Mouse (Mus musculus) heart, postnatal 14 days (tissue): Measurements from ENCODE around the gene Bptf. TPM values are rescaled to one million over a fixed set of nuclear protein-coding genes. Genes with fewer than 3 reads are reported as not detected.

Experiments used
- DNase-seq, 2 experiments: peaks; one replicate each; pipeline ENCODE4 v3.0.0; 2021 to 2022
- intact Hi-C: fragments of 180-260 bp; cut with DNase I; formaldehyde crosslinking; loops from one replicate; pipeline ENCODE4 v1.15.1; 2025
- total RNA-seq, 2 experiments: library from RNA; stranded (reverse); gene quantifications; 2 replicates each; pipeline ENCODE4 v1.2.3; 2021

Bptf gene
- total RNA-seq, 2 experiments from 2014 or later: 34.8 to 38.6 TPM

DNA sequence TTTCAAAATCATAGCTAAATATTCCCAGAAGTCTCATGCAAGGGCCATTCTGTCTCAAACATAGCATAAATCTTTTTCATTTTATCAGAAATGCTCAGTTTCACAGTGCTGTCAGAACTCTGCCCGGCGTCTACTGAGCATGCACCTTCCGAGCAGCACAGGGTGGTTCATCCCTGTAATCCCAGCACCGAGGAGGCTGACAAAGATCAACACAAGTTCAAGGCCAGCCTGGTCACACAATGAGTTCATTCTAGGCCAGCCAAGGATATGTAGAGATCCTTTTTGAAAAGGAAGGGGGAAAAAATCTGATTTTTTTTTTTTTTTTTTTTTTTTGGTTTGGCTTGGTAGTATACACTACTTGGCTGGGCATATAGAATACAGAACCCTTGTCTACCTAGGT, 6.9 kb downstream of the Bptf start:
- no peak for DNase-seq
- intact Hi-C loops: no loop called here

DNA sequence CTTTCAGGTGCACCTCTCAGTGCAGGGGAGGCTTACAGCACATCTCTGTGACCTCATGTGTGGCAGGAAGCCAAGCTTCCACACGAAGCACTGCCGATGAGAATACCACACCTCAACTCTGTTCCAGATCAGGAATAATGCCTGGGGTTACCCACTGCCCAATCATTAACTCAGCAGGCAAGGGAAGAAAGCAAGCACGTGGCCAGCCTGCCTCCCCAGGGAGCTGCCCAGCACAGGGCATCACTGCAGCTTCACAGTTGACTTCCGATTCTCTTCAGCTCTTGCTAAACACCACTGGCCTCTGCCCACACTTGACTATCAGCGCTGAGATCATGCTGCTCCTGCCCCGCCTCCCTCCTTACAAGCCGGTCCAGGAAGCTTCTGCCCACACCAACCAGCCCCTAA, 7.6 kb downstream of the Bptf start:
- intact Hi-C loops: no loop called here

DNA sequence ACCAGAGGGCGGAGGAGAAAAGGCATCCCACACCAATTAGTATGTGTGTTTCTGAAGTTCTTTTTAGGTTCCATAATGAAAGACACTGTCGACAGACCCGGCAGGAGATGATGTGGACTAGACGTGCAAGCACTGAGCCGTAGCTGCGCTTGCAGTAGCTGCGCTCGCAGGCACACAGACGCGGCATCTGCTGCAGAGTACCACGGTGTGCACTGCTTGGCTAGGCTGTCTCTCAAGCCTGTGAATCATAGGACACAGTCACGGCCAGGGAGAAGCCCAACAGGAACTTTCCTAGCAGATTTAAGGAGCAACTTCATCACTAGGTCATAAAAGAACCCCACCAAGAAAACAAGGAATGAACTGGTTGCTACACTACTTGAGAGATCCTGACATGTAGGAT, 14.1 kb downstream of the Bptf start:
- intact Hi-C loops: no loop called here

More for the DNA sequence above, 7.6 kb downstream of the Bptf start:
- DNase-seq: peak; percentile 36 to 43

DNA sequence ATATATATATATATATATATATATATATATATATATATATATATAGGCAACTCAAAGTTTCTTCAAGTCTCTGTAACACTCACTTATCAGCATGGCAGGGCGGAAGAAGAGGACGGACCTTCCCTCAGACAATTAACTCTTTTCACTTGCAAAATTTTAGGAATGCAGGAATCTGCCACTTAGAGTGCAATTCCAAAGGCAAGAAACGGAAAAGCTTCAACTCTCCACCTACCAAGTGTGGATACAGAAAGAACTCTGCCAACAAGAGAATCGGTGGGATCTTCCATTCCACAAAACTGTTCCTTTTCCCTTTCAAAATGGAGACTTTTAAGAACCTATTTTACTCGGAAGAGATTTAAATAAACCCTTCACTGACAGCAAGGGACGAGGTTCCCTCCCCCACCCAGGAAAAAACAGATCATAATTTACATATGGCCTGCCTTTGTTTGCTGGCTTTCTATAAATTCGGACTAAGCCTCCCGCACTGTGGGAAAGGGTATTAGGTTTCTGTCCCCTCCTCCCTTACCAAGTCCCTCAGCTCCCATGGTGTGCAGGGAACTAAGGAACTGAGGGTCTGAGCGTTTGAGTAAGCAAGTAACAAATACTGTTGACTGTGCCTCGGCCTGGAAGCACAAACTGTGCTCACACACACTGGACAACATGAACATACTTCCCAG, 17.9 kb downstream of the Bptf start:
- DNase-seq: no peak
- intact Hi-C loops: no loop called here

More for the DNA sequence above, 14.1 kb downstream of the Bptf start:
- no peak for DNase-seq

DNA sequence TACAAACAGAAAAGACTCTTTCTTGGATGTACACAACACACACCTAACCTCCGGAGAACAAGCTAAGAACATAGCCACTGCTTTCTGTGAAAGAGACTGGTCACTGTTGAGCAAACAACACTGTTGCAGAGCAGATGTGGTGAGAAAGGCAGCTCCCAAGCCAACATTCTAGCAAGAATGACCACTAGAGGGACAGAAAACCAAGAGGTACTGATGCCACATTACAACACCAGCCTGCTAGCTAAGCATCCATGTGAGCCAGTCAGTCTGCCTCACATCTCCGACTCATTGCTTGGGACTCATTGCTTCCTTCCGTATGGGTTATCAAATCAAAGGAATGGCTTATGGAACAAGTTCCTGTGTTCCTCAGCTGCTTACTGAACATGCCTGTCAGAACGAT, 18.8 kb downstream of the Bptf start:
- peak in 1 of 2 experiments; percentile 18 for DNase-seq
- intact Hi-C loops: no loop called here

DNA sequence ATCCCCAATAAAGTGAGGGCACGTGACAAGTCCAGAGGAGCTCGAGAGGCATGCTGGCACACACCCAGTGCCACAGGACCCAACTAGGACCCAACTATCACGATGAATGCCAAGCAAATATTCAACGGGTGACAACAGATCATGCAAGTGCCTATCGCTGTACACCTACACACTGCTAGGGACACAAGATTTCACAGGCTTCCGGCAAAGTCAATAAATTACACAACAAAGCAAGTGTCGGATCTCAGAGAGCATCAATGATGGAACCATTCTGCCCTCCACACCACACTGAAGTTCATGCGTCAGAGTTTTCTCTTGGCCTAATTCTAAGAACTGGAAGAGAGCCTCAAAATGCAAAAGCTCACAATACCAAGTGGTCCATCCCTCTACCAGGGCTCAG, 22.3 kb downstream of the Bptf start:
- no peak for DNase-seq
- intact Hi-C loops: no loop called here

DNA sequence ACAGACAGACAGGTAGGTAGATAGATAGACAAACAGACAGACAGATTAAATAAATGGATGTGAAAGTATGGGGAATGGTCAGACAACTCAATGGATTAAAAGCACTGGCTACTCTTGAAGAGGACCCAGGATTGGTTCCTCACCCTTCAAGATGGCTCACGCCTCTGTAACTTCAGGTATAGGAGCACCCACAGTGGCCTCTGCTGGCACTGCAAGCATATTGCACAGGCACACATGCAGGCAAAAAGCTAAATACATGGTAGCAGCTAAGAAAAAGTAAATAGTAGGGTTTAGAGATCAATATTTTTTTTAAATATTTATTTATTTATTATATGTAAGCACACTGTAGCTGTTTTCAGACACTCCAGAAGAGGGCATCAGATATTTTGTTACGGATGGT, 23.0 kb downstream of the Bptf start:
- no peak for DNase-seq

DNA sequence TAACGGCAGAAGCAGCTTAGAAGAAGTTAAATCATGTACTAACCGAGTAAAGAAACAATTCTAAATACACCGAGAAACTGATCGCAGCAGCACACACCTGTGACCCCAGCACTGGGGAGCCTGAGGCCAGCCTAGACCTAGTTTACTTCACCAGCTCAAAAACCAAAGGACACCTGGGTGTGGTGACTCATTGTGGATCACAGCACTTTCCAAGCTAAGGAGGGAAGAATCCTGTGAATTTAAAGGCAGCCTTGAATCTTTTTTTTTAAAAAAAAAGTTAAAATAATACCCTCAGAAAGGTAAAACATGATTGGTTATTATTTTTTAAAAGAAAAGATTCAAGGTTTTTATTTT, 24.2 kb downstream of the Bptf start:
- intact Hi-C loops: no loop called here
- no peak for DNase-seq

More for the DNA sequence above, 23.0 kb downstream of the Bptf start:
- intact Hi-C loops: no loop called here

DNA sequence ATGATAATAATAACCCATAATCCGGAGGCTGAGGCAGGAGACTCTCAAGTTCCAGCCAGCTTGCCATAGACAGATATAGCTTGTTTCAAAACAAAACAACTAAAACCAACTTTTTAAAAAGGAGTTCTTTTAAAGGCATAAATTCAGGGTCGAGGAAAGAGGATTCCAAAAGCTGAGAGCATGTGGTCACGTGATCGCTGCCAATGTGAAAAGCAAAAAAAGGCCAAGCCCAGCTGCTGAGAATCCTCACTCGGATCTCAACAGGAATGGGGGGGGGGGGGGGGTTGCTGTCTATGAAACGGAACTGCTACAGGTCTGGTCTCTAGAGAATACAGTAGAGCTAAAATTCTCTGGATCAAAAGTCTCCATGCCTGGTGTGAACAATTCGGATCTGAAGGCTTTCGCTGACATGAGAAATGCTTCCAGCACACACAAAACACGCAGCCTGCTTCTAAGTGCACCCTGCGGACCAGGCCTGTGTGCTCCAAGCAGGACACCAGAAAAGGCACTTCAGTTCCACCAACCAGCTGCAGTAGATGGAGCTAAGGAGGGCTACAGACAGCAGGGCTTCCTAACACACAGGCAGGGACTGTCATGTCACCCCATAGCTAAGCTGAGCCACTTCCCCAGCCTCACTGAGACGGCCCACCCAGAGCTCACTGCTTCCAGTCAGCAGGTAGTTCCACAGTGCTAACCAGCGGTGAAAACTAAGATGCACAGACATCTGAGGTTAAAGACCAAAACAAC, 24.8 kb downstream of the Bptf start:
- intact Hi-C loops: no loop called here
- no peak for DNase-seq

DNA sequence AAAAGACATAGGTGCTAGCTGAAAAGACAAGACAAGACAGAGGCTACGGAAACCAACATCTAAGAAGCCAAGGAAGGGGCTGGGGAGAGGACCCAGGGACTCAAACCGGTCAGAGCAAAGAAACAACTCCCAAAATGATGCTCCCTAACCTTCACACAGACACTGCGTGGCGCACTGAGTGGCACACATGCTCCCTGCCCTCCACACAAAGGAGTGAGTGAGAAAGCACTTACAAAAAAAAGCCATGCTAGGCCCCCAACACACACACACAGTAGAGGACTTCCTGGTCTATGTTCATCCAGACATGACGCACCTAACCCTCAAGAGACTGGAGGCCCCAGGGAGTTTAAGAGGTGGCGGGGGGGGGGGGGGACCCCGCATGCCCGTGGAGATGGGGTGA, 25.5 kb downstream of the Bptf start:
- intact Hi-C loops: no loop called here
- DNase-seq: no peak

DNA sequence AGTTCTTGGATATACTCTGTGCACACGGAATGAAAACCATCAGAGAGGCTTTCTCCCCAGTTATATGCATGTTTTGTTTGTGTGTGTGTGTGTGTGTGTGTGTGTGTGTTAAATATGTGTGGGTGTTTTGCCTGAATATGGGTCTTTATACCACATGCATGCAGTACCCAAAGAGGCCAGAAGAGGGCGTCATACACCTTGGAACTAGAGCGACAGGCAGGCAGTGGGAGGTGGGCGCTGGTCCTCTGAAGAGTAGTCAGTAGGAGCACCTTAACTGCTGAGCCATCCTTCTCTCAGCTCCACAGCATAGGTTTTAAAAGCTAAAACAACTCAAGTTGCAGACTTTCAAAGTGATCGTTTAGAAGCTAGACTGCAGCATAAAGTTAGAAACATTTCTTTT, 26.7 kb downstream of the Bptf start:
- intact Hi-C loops: no loop called here
- peak; percentile 65 to 78 for DNase-seq

DNA sequence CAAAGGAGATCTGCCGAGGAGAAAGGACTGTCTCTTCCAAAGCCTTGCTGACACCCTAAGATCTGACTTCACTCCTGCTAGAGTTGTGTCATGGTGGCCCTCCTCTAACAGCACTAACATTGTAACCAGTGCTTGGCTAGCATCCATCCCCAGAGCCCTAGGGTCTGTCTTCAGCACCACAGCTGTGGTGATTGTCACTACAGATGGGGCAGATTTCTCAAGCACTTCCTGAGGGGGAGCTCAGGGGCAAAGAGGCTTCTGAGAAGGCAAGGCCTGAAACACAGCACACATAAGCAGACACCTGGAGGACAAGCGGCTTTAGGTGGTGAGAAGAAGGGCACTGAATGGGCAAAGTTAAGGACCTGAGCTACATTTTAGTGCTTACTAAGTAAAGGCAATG, 28.2 kb downstream of the Bptf start:
- no peak for DNase-seq
- intact Hi-C loops: loop anchor here (5.0 kb wide), 1 partner anchor 34 kb away; no protein-coding TSS in a partner anchor

DNA sequence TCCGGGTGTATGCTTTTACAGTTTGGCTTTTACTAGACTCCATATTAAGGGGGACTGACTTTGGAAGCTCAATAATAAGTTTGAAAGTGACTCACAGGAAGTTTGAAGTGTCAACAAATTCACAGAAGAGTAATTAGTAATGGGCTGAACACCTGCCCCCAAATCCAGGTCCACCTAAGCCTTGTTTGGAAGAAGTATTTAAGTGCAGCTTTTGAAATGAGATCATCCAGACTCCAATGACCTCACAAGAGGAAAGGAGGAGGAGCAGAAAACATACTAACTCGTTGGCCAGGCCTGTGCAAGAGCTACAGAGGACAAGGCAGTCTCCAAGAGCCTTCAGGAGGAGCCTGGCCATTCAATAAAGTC, 28.7 kb downstream of the Bptf start:
- no peak for DNase-seq
- intact Hi-C loops: loop anchor here (5.0 kb wide), 1 partner anchor 34 kb away; no protein-coding TSS in a partner anchor

DNA sequence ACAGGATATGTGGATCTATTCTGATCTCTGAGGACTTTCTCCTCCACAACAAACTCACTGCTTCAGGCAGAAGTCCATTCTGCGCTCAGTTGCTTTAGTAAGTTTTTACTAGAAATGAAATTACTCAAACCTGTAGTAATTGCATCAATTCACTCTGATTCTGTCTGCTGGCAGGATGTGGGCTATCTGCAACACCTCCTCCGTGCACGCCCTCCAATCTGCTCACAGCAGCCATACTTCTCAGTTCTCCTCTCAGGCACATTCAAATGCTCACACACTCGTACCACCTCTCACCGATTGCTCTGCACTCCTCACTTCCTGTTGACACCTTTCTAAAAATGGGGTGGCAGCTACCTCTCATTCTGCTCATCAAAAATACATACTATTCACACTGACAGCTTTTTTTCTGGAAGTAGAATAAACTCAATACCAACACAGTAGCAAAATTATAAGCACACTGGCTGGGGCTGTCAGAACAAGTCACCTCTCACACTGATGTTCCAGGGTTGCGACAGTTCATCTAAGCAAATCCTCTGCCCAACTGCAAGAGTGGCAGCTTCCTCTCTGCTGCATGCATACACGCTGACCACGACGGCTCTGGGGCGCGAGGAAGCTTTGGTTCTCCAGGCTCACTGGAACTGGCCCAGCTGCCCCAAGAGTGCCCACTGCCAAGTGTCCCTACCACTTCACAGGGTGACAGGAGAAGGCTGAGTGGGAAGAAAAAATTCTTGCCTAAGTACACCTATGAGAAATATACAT, 29.3 kb downstream of the Bptf start:
- intact Hi-C loops: loop anchor here (5.0 kb wide), 1 partner anchor 35 kb away; no protein-coding TSS in a partner anchor
- DNase-seq: peak in 1 of 2 experiments; percentile 18

DNA sequence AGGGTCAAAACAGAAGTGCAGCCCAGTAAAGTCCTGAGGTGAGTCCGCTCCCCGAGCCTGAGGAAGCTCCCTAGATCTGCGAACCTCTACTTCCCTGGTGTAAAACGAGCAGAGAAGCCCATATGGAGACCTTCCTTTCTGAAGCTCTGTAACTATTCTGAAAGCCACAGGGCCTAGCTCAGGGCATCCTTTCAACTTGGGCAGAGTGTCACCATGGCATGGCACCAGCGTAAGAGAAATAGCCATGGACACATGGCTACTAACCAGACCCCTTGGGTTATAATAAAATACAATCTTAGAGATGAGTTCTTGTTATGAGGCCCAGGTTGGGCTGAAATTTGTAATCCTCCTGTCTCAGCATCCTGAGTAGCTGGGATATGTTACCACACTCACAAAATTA, 35.0 kb downstream of the Bptf start:
- no peak for DNase-seq
- intact Hi-C loops: no loop called here

DNA sequence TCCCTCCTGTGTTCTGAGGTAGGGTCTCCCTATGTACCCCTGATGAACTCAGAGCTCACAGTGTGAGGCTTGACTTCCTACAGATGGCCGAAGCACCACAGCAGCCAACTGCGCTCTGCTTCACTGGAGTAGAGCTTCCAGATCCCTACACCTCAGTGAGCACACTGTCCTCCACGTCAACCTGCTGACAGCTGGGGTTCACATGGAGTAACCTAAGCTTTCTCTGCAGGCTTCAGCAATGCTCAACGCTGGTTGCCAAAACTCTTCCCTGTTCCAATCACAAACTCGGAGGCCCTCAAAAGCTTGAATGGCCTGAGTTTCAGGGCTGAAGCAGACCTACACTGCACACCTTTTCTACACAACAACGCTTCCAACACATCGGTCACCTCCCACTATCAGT, 38.1 kb downstream of the Bptf start:
- intact Hi-C loops: no loop called here
- no peak for DNase-seq

DNA sequence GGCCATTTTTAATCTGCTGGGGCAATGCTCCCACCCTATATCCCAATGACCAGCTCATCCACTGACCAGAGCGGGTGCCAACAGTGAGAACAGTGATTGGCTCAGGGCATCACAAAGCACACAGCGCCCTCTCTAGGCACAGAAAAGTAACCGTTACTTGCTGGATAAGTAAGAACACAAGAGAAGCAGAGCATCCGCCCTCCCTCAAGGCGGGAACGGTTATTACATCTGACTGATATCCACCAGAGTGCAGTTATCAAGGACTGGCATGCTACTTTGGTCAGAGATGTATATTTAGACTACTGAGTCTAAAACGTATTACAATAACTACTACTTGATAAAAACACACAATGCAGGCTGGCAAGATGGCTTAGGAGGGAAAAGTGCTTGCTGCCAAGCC, 39.3 kb downstream of the Bptf start:
- intact Hi-C loops: no loop called here
- no peak for DNase-seq

DNA sequence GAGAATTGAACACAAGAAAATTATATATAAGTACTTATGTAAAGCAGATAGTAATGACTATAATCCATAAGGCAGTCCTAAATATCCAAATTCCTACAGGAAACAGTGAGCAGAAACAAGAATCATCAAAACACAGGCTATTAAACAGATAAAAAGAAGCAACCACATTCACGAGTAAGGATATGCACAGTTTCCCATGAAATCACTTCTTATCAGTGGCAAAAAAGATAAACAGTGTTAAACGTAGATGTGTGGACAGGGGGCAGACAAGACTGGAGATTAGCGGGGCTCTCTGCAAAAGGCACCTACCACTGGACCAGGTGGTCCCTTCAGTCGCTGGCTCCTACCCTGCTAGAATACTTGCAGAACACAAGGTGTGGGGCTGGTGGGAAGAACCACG, 46.1 kb downstream of the Bptf start:
- intact Hi-C loops: no loop called here
- no peak for DNase-seq

DNA sequence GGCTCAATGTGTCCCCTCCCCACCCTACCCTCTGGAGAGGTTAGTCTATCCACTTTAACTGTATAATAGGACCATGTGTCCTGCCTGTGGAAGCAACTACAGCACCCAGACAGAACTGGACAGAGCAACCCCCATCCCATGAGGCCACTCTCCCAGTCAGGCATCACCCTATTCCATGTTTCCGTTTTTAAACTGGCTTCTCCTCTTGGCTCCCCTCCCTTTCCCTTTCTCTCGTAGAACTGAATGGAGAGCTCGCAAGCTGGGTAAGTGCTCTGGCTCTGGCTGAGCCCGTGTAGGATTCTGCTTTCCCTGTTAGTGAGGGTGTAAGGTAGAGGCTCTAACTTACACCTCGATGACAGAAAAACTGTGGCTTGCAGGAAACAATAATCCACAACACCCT, 48.4 kb downstream of the Bptf start:
- intact Hi-C loops: no loop called here
- no peak for DNase-seq

DNA sequence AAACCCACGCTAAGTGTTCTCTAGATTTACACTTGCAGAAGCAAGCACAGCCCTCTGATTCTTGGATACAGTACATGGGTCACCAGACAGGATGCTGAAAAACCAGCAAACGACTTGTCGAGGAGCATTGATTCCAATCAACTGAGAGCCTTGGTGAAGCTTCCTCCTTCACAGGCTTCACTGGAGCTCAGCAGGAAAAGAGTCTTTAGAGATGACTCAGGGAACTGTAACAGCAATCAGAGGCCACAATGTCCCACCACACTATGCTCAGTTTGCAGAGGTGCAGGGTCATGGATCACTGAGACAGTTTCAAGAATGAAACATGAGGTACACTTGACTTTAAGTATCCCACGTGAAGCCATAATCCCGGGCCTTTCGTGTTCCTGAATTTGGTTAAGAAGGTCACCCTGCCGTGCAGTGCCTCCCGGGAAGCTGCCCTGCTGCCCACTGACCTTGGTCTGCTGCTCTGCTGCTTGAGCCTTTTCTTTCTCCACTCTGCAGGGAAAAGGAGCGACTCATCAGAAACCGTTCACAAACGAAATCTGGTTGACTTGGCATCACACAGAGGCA, 66.6 kb downstream of the Bptf start:
- DNase-seq: no peak
- intact Hi-C loops: no loop called here

DNA sequence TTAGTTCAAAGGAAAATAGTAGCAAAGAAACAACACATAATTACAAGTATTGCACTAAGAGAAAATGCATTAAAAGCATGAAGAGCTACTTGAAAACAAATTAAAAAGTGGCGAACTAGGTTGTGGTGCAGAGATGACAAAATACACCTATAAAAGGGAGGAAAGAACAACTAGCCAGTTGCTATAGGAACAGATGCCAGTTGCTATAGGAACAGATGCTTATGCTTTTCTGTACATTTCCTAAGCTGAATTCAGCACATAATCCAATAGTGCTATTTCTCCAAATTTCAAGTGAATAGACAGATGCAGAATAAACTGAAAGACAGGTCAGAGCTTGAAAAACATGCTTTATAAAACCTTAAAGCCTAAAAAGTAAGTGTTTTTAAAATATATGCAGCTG, 67.3 kb downstream of the Bptf start:
- DNase-seq: no peak
- intact Hi-C loops: no loop called here
